Mouse (Mus musculus) MEL (cell line): ENCODE results near the gene Rhpn2. TPM values are rescaled to one million over a fixed set of nuclear protein-coding genes. Genes with fewer than 3 reads are reported as not detected.

Experiments used
- DNase-seq: peaks from one replicate; pipeline ENCODE4 v3.0.0; 2011; ENCODE audit warnings: low read depth, low spot score
- H3K27ac ChIP-seq: 2 replicates; pipeline ENCODE4 v1.5.1; 2012; ENCODE audit warnings: low read depth, mild to moderate bottlenecking, control low read depth, low read length, moderate library complexity; ENCODE audit not compliant: control insufficient read depth
- H3K27me3 ChIP-seq, 2 experiments: fragments of 150-350 bp in 1 of 2; sonication (generic) in 1 of 2; 2 replicates each; pipeline ENCODE4 v1.6.1; 2012; ENCODE audit warnings: low read length in 2 of 2, mild to moderate bottlenecking in 2 of 2, improper control_type of control experiment in 1 of 2, moderate library complexity in 1 of 2; ENCODE audit not compliant: insufficient read depth in 2 of 2, control insufficient read depth in 1 of 2
- H3K36me3 ChIP-seq, 2 experiments: 2 replicates each; pipeline ENCODE4 v1.6.1; 2012 to 2014; ENCODE audit warnings: low read length in 2 of 2, improper control_type of control experiment in 1 of 2, inconsistent platforms in 1 of 2, mild to moderate bottlenecking in 1 of 2; ENCODE audit not compliant: insufficient read depth in 2 of 2, control insufficient read depth in 1 of 2
- H3K4me1 ChIP-seq, 2 experiments: fragments of 150-350 bp in 1 of 2; sonication (generic) in 1 of 2; 2 replicates each; pipeline ENCODE4 v1.6.1; 2012; ENCODE audit warnings: low read length in 2 of 2, improper control_type of control experiment in 1 of 2, mild to moderate bottlenecking in 1 of 2; ENCODE audit not compliant: insufficient read depth in 2 of 2, control insufficient read depth in 1 of 2
- H3K4me3 ChIP-seq, 2 experiments: fragments of 150-350 bp in 1 of 2; sonication (generic) in 1 of 2; 2 replicates each; pipeline ENCODE4 v1.5.1; 2012; ENCODE audit warnings: low read depth in 2 of 2, low read length in 2 of 2, mild to moderate bottlenecking in 2 of 2, moderate library complexity in 2 of 2, control low read depth in 1 of 2, improper control_type of control experiment in 1 of 2; ENCODE audit not compliant: control insufficient read depth in 1 of 2, insufficient read depth in 1 of 2
- H3K79me2 ChIP-seq: 2 replicates; pipeline ENCODE4 v1.6.1; 2012; ENCODE audit warnings: mild to moderate bottlenecking, low read length, moderate library complexity; ENCODE audit not compliant: control insufficient read depth, poor library complexity, insufficient read depth
- H3K9ac ChIP-seq: 2 replicates; pipeline ENCODE4 v1.6.1; 2012; ENCODE audit warnings: low read depth, mild to moderate bottlenecking, control low read depth, low read length, moderate library complexity; ENCODE audit not compliant: control insufficient read depth, poor library complexity, severe bottlenecking
- H3K9me3 ChIP-seq: fragments of 150-350 bp; sonication (generic); replicated peaks from 2 replicates; pipeline ENCODE4 v1.6.1; 2012; ENCODE audit warnings: mild to moderate bottlenecking, low read length, improper control_type of control experiment, moderate library complexity; ENCODE audit not compliant: insufficient read depth
- CHD1 ChIP-seq: IDR thresholded peaks from 2 replicates; pipeline ENCODE4 v1.6.1; 2012; ENCODE audit warnings: low read depth, mild to moderate bottlenecking, inconsistent platforms, low read length, improper control_type of control experiment
- ELF1 ChIP-seq: IDR thresholded peaks from 2 replicates; pipeline ENCODE4 v1.6.1; 2014; ENCODE audit warnings: low read depth, mild to moderate bottlenecking, inconsistent platforms, low read length, improper control_type of control experiment, moderate library complexity
- HCFC1 ChIP-seq: IDR thresholded peaks from 2 replicates; pipeline ENCODE4 v1.6.1; 2012; ENCODE audit warnings: low read depth, mild to moderate bottlenecking, inconsistent platforms, low read length, improper control_type of control experiment, moderate library complexity
- JUND ChIP-seq: IDR thresholded peaks from 2 replicates; pipeline ENCODE4 v1.6.1; 2011; ENCODE audit warnings: low read depth, mild to moderate bottlenecking, improper control_type of control experiment, low read length
- KAT2A ChIP-seq: conservative IDR thresholded peaks from 2 replicates; pipeline ENCODE4 v1.6.1; 2012; ENCODE audit warnings: low read depth, low read length, improper control_type of control experiment, inconsistent platforms
- MAFK ChIP-seq: IDR thresholded peaks from 2 replicates; pipeline ENCODE4 v1.6.1; 2011; ENCODE audit warnings: low read depth, mild to moderate bottlenecking, low read length, improper control_type of control experiment, borderline replicate concordance
- MAX ChIP-seq: IDR thresholded peaks from 2 replicates; pipeline ENCODE4 v1.6.1; 2011; ENCODE audit warnings: low read length, improper control_type of control experiment
- NELFE ChIP-seq: IDR thresholded peaks from 2 replicates; pipeline ENCODE4 v1.6.1; 2011; ENCODE audit warnings: low read depth, low read length, improper control_type of control experiment
- POLR2AphosphoS5 ChIP-seq: IDR thresholded peaks from 2 replicates; pipeline ENCODE4 v1.6.1; 2012; ENCODE audit warnings: low read depth, borderline replicate concordance, mild to moderate bottlenecking, inconsistent platforms, low read length, moderate library complexity, mixed read lengths
- ZMIZ1 ChIP-seq: IDR thresholded peaks from 2 replicates; pipeline ENCODE4 v1.6.1; 2012; ENCODE audit warnings: low read depth, mild to moderate bottlenecking, inconsistent platforms, low read length, improper control_type of control experiment, moderate library complexity
- polyA plus RNA-seq, 2 experiments: library from polyadenylated mRNA; stranded (reverse) in 1 of 2; unstranded in 1 of 2; fragments of >175 nt in 1 of 2; fragments of >200 nt in 1 of 2; gene quantifications; 2 replicates each; pipeline versions ENCODE4 v1.2.1 to v1.2.4; 2012; ENCODE audit warnings: low replicate concordance in 2 of 2, low read depth in 1 of 2; ENCODE audit not compliant: insufficient read length in 2 of 2, insufficient read depth in 1 of 2, missing spikeins in 1 of 2
- total RNA-seq: library from RNA; depleted of rRNA; stranded (reverse); fragments of 300-350 nt; gene quantifications from 2 replicates; pipeline ENCODE4 v1.2.3, GENCODE M21; 2012

Gene Rhpn2
- total and polyA plus RNA-seq, 3 experiments: 0.58 to 1.2 TPM; not detected in 1

- no peak overlapping the region for H3K4me3 ChIP-seq
- DNase-seq: no peak
- TF ChIP-seq MAX (no peak), ELF1 (no peak), POLR2AphosphoS5 (no peak)
Observed at GRCm38 (mm10) chr7:35355303-35355872, 21.4 kb downstream of the Rhpn2 start.

GRCm38 (mm10) chr7:35357621-35358020, 23.7 kb downstream of the Rhpn2 start:
- no peak for DNase-seq
- Histone ChIP-seq H3K79me2 (no peaks in the 10 kb centered on the region), H3K36me3 (no peaks in the 10 kb centered on the region), H3K9ac (no peak overlapping the region), H3K27me3 (no peaks in the 10 kb centered on the region), H3K27ac (no peak overlapping the region), H3K4me3 (no peak overlapping the region), H3K9me3 (no peaks in the 10 kb centered on the region), H3K4me1 (no peaks in the 10 kb centered on the region)
- no peak for TF ChIP-seq JUND
- TF ChIP-seq MAFK: no peak

More at GRCm38 (mm10) chr7:35355303-35355872, 21.4 kb downstream of the Rhpn2 start:
- Histone ChIP-seq H3K9me3 (no peaks in the 10 kb centered on the region), H3K9ac (no peak overlapping the region), H3K27ac (no peak overlapping the region), H3K79me2 (no peaks in the 10 kb centered on the region), H3K27me3 (no peaks in the 10 kb centered on the region), H3K36me3 (no peaks in the 10 kb centered on the region), H3K4me1 (no peaks in the 10 kb centered on the region)

GRCm38 (mm10) chr7:35362253-35362652, 28.3 kb downstream of the Rhpn2 start:
- no peak for DNase-seq
- Histone ChIP-seq H3K9me3 (no peaks in the 10 kb centered on the region), H3K9ac (no peak overlapping the region), H3K4me1 (no peaks in the 10 kb centered on the region), H3K79me2 (no peaks in the 10 kb centered on the region), H3K27ac (no peak overlapping the region), H3K36me3 (no peaks in the 10 kb centered on the region), H3K4me3 (no peak overlapping the region), H3K27me3 (no peaks in the 10 kb centered on the region; a peak in 2 of 4 replicates)
- TF ChIP-seq ZMIZ1 (no peak), HCFC1 (no peak), MAX (no peak), KAT2A (no peak), CHD1 (no peak), NELFE (no peak)
